Mouse (Mus musculus) heart, adult 2 months (tissue): ENCODE data around the gene Tbc1d21.

Experiments
- CTCF ChIP-seq: fragments of 200-600 bp; IDR thresholded peaks from 2 replicates; pipeline ENCODE4 v1.8.1; 2022; ENCODE audit warnings: antibody characterized with exemption, mild to moderate bottlenecking, moderate library complexity
- EP300 ChIP-seq: fragments of 200-500 bp; IDR thresholded peaks from 2 replicates; pipeline ENCODE4 v1.6.1; 2011; ENCODE audit warnings: low read depth, low read length, control low read depth; ENCODE audit not compliant: insufficient read depth
- POLR2A ChIP-seq: fragments of 200-500 bp; IDR thresholded peaks from 2 replicates; pipeline ENCODE4 v1.6.1; 2011; ENCODE audit warnings: mild to moderate bottlenecking, low read depth, low read length, control low read depth; ENCODE audit not compliant: insufficient read depth

DNA sequence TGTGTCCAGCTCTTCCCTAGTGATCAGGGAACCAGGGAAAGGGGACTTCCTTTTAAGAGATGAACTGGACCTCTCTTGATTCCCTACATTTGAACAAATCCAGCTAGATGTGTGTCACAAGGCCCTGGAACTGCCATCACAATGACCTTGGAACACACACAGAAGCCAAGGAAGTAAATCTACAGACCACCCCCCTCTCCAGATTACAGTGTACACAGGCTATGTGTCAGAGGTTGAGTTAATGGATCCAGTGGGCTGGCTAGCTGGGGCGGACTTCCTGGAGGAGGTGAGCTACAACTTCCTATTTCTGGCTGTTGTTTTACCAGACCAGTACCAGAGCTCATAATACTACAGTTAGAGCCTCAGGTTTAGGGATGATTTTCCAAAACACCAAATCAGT, at the start of gene Tbc1d21:
- TF ChIP-seq POLR2A: no peak
- TF ChIP-seq EP300: no peak
- no peak for TF ChIP-seq CTCF
